10 mouse cellular contexts compared by ENCODE assay signal in genomic region chr9:25148767-25149166, GRCm38 (mm10). TPM values are rescaled to one million over a fixed set of nuclear protein-coding genes. Genes with fewer than 3 reads are reported as not detected.
DNase-seq lines count a peak whose midpoint lies in the region; ATAC-seq lines count a peak whose summit lies in the region.
"Had no signal": no experiment of that assay in that cellular context is flagged by ENCODE, and none has a peak within 500 bp of the region (broad histone marks: within the 10 kb centered on the region; RNA-seq: fewer than 3 reads in every experiment).

No protein-coding gene starts in this region.

- ATAC-seq in heart, embryonic 14.5 days (ENCODE audit: insufficient number of reproducible peaks, insufficient read depth, low FRiP score, low read depth): no peak
- ATAC-seq in forebrain, embryonic 16.5 days: no peak
- ATAC-seq in megakaryocyte-erythroid progenitor cell, adult 5-6 weeks (replicated peaks; ENCODE audit: low FRiP score, low TSS enrichment, poor library complexity, severe bottlenecking): peak; percentile 64

- no peaks in the 10 kb centered on the region for H3K9me3 ChIP-seq in heart, embryonic 14.5 days (ENCODE audit: control insufficient read depth, low read length)
- H3K9me3 ChIP-seq in forebrain, embryonic 16.5 days (ENCODE audit: control insufficient read depth, low read length): no peaks in the 10 kb centered on the region

- no peaks in the 10 kb centered on the region for H3K27me3 ChIP-seq in heart, embryonic 14.5 days (ENCODE audit: control insufficient read depth, insufficient read depth, low read length)
- H3K27me3 ChIP-seq in forebrain, embryonic 16.5 days (replicated peaks; ENCODE audit: control insufficient read depth, insufficient read depth, low read length): no peaks in the 10 kb centered on the region

- peaks cover 5 to 38% of the 10 kb centered on the region in 2 experiments for H3K4me1 ChIP-seq in heart, embryonic 14.5 days (ENCODE audit: control insufficient read depth in 2 of 2, insufficient read depth in 2 of 2, low read length in 2 of 2)
- H3K4me1 ChIP-seq in forebrain, embryonic 16.5 days (replicated peaks; ENCODE audit: control insufficient read depth, insufficient read depth, low read length): peaks cover 23% of the 10 kb centered on the region

- intact Hi-C loops in heart, postnatal 10 days (cut with DNase I): no loop called here

- no peak for DNase-seq in heart, postnatal 10 days
- peak; percentile 20 for DNase-seq in adipocyte (ENCODE audit: low spot score)
- DNase-seq in ovary, postnatal 14 days (ENCODE audit: low spot score): no peak
- DNase-seq in right cerebral cortex, adult 18-20 months: no peak
- DNase-seq in layer of hippocampus, postnatal 14 days (ENCODE audit: low spot score in 2 of 2): no peak
- DNase-seq: cerebellum, adult 18-20 months; left cerebral cortex, postnatal 4 days had no signal

- H3K4me3 ChIP-seq in heart, embryonic 14.5 days (ENCODE audit: control insufficient read depth in 1 of 2, insufficient read depth in 1 of 2, low read depth in 1 of 2, low read length in 2 of 2): peak overlapping the region in 1 of 2 experiments; percentile 21; a peak in 2 of 4 replicates
- H3K4me3 ChIP-seq in forebrain, embryonic 16.5 days (replicated peaks; ENCODE audit: low read length): peak overlapping the region; percentile 23

- H3K9ac ChIP-seq in heart, embryonic 14.5 days (ENCODE audit: low read length): peak overlapping the region; percentile 22; the same call in 1 of the 2 replicates
- H3K9ac ChIP-seq in forebrain, embryonic 16.5 days (replicated peaks; ENCODE audit: low read depth, low read length): no peak overlapping the region

- H3K27ac ChIP-seq in heart, embryonic 14.5 days (replicated peaks in 1 of 2; ENCODE audit: control insufficient read depth in 1 of 2, insufficient read depth in 1 of 2, low read depth in 2 of 2, low read length in 2 of 2): no peak overlapping the region
- H3K27ac ChIP-seq in forebrain, embryonic 16.5 days (ENCODE audit: low read length): no peak overlapping the region

- peak overlapping the region; percentile 93 for H3K4me2 ChIP-seq in heart, embryonic 14.5 days (ENCODE audit: low read length)
- peak overlapping the region; percentile 50 for H3K4me2 ChIP-seq in forebrain, embryonic 16.5 days (ENCODE audit: low read length)

- H3K36me3 ChIP-seq in heart, embryonic 14.5 days (ENCODE audit: control insufficient read depth, insufficient read depth, low read length): no peaks in the 10 kb centered on the region
- no peaks in the 10 kb centered on the region for H3K36me3 ChIP-seq in forebrain, embryonic 16.5 days (ENCODE audit: control insufficient read depth, insufficient read depth)

RNA-seq across cellular contexts. Expression of gene Herpud2, which starts 2.9 kb away (rescaled TPM):
- polyA plus RNA-seq in heart, embryonic 14.5 days (2014; fragmentation: Nextera tagmentation; extraction: Ambion mirVana): 32.4 and 36.7 TPM in 2 replicates
- 10 to 100 TPM; 40.4 to 42.1 TPM for total RNA-seq in heart, postnatal 10 days (2021)
- 35.7 and 41.8 TPM in 2 replicates for polyA plus RNA-seq in forebrain, embryonic 16.5 days (2015; fragmentation: Nextera tagmentation; extraction: Ambion mirVana)
- 26.4 and 28.0 TPM in 2 replicates for total RNA-seq in megakaryocyte-erythroid progenitor cell, adult 5-6 weeks (2014; fragmentation: Nextera tagmentation)
- total RNA-seq in megakaryocyte-erythroid progenitor cell, adult 5-6 weeks (2017): 12.6 and 13.9 TPM in 2 replicates
- 10 to 100 TPM; 46.9 to 47.5 TPM for total RNA-seq in layer of hippocampus, postnatal 14 days (2021)

RNA-seq across cellular contexts. Expression of gene Gm10181, which starts 59.5 kb away (rescaled TPM):
- not detected in 2 replicates for polyA plus RNA-seq in heart, embryonic 14.5 days (2014; fragmentation: Nextera tagmentation; extraction: Ambion mirVana)
- total RNA-seq in heart, postnatal 10 days (2021): not detected
- not detected in 2 replicates for polyA plus RNA-seq in forebrain, embryonic 16.5 days (2015; fragmentation: Nextera tagmentation; extraction: Ambion mirVana)
- not detected in 2 replicates for total RNA-seq in megakaryocyte-erythroid progenitor cell, adult 5-6 weeks (2014; fragmentation: Nextera tagmentation)
- total RNA-seq in megakaryocyte-erythroid progenitor cell, adult 5-6 weeks (2017): not detected in 2 replicates
- total RNA-seq in layer of hippocampus, postnatal 14 days (2021): not detected
- total RNA-seq: left cerebral cortex, postnatal 4 days had no signal
